Mouse (Mus musculus): ENCODE data around the gene Abca8a.

Gene Abca8a

GRCm38 (mm10) chr11:110095858-110096257 is at the start of gene Abca8a:
Gene Abca8a, minus strand, starts transcription at chr11:110095978.
- DNase-seq, result peak; percentile 34

DNA sequence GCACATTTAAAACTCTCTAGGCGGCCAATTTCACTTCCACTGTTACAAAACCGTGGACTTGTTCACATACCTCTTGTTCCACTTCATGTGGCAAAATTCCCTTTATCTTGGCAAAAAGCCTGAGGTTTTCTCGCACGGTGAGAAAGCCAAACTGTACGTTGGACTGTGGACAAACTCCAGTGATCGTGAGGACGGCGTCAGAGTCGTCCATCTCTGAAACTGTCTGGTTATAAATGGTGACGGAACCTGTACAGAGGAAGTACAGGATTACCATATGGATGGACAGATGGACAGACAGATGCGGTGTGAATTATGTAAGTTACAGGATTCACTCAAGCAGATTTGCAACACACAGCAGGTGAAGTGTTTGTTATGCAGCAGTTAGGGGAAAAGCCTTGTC is 49.6 kb upstream of the Abca8a start:
- peak; percentile 70 for DNase-seq

DNA sequence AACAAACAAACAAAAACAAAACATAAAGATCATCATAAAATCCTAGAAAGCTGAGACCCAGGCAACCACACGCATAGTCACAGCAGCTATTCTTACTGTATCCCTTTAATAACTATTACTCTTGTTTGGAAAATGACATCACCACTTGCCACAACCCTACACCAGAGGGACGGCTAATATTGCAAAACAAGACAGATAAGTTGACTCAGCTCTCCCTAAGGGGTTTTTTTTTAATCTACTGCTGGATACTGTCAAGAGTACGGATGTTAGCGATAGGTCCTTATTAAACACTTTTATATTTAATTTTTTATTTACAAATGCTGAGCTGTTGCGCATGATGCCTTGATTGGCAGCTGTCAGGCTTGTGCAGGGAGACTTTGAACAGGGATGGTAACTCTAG is 35.0 kb upstream of the Abca8a start:
- DNase-seq, result no peak

DNA sequence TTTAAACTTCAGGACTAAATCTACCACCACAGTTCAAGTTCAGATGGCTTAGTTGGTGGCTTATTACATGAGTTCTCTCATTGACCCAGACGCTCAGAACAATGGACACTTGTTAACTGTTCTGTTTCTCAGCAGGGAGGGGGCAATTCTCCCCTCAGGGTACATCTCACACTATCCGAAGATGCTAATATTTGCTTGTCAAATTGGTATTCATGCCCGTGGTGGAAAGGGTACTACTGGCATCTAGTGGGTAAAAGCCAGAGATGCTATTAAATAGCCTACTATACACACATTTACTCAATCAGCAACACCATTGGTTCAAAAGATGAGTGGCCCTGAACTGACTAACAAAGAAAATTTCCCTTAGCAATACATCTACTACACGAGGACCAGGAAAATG is 15.4 kb upstream of the Abca8a start:
- no peak for DNase-seq

DNA sequence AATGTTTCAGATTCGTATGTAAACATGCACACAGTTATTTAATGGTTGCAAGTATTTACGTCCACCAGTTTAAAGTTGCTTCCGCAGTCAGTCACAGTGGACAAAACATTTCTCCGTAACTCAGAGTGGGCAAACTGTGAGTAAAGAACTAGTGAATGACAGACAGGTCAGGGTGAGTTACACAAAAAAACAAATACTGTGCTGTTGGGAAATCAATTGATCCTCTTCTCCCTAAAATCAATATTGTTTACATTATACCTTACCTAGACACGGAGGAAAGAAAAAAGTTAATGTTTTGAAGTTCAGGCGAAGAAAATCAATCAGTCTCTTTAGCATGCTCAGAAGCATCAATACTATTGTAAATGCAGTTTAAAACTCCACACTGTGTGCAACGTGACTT is 5.7 kb upstream of the Abca8a start:
- DNase-seq, result no peak

DNA sequence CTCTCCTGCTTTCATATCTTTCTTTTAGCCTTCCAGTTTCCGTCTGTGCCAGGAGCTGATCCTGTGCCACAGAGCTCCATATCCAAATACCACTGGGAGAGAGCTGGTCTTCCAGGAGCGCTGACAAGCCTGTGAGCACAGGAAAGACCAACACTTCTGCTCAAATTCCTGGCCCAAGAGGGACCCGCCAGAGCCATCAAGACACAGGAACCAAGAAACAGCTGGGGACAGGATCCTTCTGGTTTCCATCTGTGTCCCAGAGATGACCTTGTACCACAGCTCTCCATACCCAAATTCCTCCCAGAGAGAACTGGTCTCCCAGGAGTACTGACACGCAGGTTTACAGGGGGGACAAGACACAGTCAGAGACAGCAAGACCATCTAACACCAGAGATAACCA is 3.1 kb upstream of the Abca8a start:
- peak; percentile 5 for DNase-seq

- DNase-seq, result no peak
These were observed 1.7 kb upstream of the Abca8a start for GRCm38 (mm10) chr11:110097465-110097864.

GRCm38 (mm10) chr11:110094846-110095380 is 865 bp downstream of the Abca8a start:
- DNase-seq, result no peak

GRCm38 (mm10) chr11:110094236-110094635 is 1.5 kb downstream of the Abca8a start:
- peak; percentile 11 for DNase-seq

GRCm38 (mm10) chr11:110091328-110091727 is 4.5 kb downstream of the Abca8a start:
- no peak for DNase-seq

DNA sequence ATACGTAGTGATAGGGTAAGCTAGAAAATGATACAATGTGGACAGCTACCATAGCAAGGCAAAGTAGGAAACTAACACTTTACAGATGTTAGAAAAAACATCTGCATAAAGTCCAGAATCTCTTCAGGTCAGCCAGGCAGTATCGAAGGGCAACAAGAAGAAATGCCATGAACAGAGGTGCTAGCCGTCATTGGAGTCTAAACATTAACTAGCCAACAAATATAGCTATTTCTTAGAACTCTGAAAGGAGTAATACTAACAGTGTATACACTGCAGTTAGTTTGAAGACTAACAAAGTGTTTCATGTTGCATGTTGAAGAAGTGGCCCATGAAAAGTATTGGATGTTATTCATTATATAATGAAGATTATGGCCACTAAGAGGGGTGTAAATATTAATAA is 23.6 kb downstream of the Abca8a start:
- no peak for DNase-seq

DNA sequence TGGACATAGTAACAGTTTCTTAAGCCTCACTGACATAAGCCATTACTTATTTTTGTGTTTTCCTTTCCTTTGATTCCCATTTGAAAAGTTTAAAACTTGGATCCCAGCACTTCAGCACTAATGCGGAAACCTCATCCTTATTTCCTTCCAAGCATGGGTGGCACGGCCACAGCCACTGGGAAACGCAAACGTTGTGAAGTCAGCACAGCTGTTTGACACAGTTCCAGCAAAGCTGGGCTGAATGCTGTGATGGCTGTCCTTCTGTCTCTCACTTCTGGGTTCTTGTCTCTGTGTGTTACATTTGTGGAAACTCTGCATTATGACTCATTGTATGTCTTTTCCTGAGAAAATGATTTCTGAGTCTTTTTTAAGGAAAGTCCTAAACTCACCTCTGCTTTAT is 34.7 kb downstream of the Abca8a start:
- no peak for DNase-seq

DNA sequence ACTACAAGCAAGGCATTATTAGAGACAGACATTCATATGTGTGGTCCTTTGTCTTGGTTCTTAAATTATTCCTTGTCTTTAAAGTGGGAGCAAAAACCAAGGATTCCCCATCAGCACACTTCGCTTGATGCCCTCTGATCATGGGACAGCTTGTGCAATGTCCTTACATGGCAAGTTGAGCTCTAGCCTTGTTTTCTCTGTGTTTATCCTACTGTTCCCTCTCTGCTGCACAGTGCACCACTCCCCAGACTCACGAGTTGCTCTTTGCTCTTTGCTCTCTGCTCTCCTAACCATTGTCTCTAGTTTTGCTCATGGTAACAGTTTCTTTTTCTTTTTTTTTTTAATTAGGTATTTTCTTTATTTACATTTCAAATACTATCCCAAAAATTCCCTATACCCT is 35.7 kb downstream of the Abca8a start:
- DNase-seq, result peak; percentile 33

DNA sequence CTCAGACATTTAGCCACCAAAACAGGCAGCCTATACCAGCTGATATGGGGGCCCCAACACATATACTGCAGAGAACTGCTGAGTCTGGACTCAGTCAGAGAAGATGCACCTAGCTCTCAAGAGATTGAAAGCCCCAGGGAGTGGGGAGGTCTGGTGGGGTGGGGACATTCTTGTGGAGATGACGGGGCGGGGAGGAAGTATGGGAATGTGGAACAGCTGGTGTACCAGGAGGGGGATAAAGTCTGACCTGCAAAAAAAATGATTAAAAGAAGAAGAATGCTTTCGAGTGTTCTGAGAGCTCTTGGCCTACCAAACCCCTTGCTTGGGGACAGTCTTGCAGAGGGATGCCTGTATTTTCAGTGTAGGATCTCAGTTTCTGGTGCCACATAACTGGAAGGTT is 42.1 kb downstream of the Abca8a start:
- DNase-seq, result no peak

- no peak for DNase-seq
These were observed 58.0 kb downstream of the Abca8a start for GRCm38 (mm10) chr11:110037795-110038194.

- peak; percentile 13 for DNase-seq
These were observed 66.7 kb downstream of the Abca8a start for GRCm38 (mm10) chr11:110028913-110029695.

- peak; percentile 13 for DNase-seq
These were observed 84.8 kb downstream of the Abca8a start for GRCm38 (mm10) chr11:110010836-110011546.

- peak; percentile 64 for DNase-seq
These were observed 100.2 kb downstream of the Abca8a start, which contains the start of gene Abca8b for GRCm38 (mm10) chr11:109995624-109996023. Gene Abca8b, minus strand, starts transcription at chr11:109995845.

GRCm38 (mm10) chr11:109995013-109995412 is 100.8 kb downstream of the Abca8a start:
- peak; percentile 34 for DNase-seq

- no peak for DNase-seq
These were observed 101.8 kb downstream of the Abca8a start for GRCm38 (mm10) chr11:109994014-109994413.

- DNase-seq, result no peak
These were observed 104.5 kb downstream of the Abca8a start for GRCm38 (mm10) chr11:109991270-109991669.

- no peak for DNase-seq
These were observed 105.5 kb downstream of the Abca8a start for GRCm38 (mm10) chr11:109990256-109990655.

DNA sequence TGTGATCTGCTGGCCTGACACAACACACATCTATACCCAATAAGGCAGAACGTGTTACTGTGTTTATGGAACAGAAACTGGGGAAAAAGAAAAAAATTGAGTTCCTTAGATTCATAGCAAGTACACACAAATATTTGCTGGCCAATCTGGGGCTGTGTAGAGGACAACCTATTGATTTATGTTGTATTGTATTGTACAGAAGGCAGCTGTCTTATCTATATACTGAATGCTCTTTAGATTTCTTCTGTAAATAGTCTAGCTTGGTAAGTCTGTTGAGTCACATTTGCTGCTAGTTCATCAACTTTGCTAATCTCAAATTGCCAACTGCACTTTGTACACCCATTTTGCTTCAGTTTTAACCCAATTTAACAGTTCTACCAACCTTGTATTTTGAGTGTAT is 107.6 kb downstream of the Abca8a start:
- DNase-seq, result no peak
